In genomic region chr7:28781261-28781663, GRCm38 (mm10) we compare ENCODE assay signal across 1 mouse cellular context.
TF ChIP-seq lines count a peak whose summit lies in the region.

No protein-coding gene starts in this region.

TF ChIP-seq in CH12.LX, 34 proteins besides CTCF, POLR2A, EP300 and RAD21 (continued from another document):
- TF ChIP-seq NELFE (IDR thresholded peaks at IDR 0.05; ENCODE audit: low read depth, low read length): peak; percentile 48; the same call in 1 of the 2 replicates
- peak; percentile 76 for TF ChIP-seq ELF1 (IDR thresholded peaks at IDR 0.05; ENCODE audit: low read depth, low read length)
- TF ChIP-seq ZC3H11A (IDR thresholded peaks at IDR 0.05; ENCODE audit: low read depth, low read length): no peak
- TF ChIP-seq USF2 (conservative IDR thresholded peaks at IDR 0.05; ENCODE audit: low read depth, low read length): no peak
- TF ChIP-seq MXI1 (IDR thresholded peaks at IDR 0.05; ENCODE audit: low read depth, low read length): peak; percentile 58
- no peak for TF ChIP-seq PAX5 (IDR thresholded peaks at IDR 0.05; ENCODE audit: low read length)
- TF ChIP-seq BHLHE40 (IDR thresholded peaks at IDR 0.05; ENCODE audit: low read depth, low read length): no peak
- TF ChIP-seq MAFK (IDR thresholded peaks at IDR 0.05; ENCODE audit: insufficient replicate concordance, low read length): no peak
- no peak for TF ChIP-seq JUND (conservative IDR thresholded peaks at IDR 0.05; ENCODE audit: low read depth, low read length)
- no peak; the same call in 1 of the 2 replicates for TF ChIP-seq CHD1 (IDR thresholded peaks at IDR 0.05; ENCODE audit: low read depth, low read length)
- TF ChIP-seq RCOR1 (conservative IDR thresholded peaks at IDR 0.05; ENCODE audit: low read depth, low read length): no peak
- TF ChIP-seq GABPA (IDR thresholded peaks at IDR 0.05; ENCODE audit: insufficient replicate concordance, low read depth, low read length): no peak
- TF ChIP-seq SIN3A (IDR thresholded peaks at IDR 0.05; ENCODE audit: low read length): peak; percentile 52
- TF ChIP-seq MAX (IDR thresholded peaks at IDR 0.05; ENCODE audit: low read length): peak; percentile 70
- TF ChIP-seq TBP (conservative IDR thresholded peaks at IDR 0.05; ENCODE audit: low read depth, low read length): 0 out of 2 replicates have a peak, but pooled peaks have one; percentile 37
- TF ChIP-seq MYC (IDR thresholded peaks at IDR 0.05; ENCODE audit: low read depth, low read length): no peak; the same call in 1 of the 2 replicates
- TF ChIP-seq ZMIZ1 (IDR thresholded peaks at IDR 0.05; ENCODE audit: low read depth, low read length): no peak
- no peak for TF ChIP-seq UBTF (IDR thresholded peaks at IDR 0.05; ENCODE audit: low read depth, low read length)
- no peak for TF ChIP-seq ZNF384 (IDR thresholded peaks at IDR 0.05; ENCODE audit: low read depth, low read length)
- TF ChIP-seq MEF2A (IDR thresholded peaks at IDR 0.05; ENCODE audit: borderline replicate concordance, low read depth, low read length): no peak
- no peak for TF ChIP-seq USF1 (IDR thresholded peaks at IDR 0.05; ENCODE audit: low read depth, low read length)
- TF ChIP-seq NRF1 (IDR thresholded peaks at IDR 0.05; ENCODE audit: low read depth, low read length): no peak
- no peak for TF ChIP-seq ZKSCAN1 (IDR thresholded peaks at IDR 0.05; ENCODE audit: borderline replicate concordance, low read depth, low read length)
- no peak for TF ChIP-seq CHD2 (IDR thresholded peaks at IDR 0.05; ENCODE audit: low read length)
- no peak for TF ChIP-seq JUN (IDR thresholded peaks at IDR 0.05; ENCODE audit: insufficient read depth, low read depth, low read length)
- 0 out of 2 replicates have a peak, but pooled peaks have one; percentile 20 for TF ChIP-seq HCFC1 (IDR thresholded peaks at IDR 0.05; ENCODE audit: low read depth, low read length)
- TF ChIP-seq SMC3 (IDR thresholded peaks at IDR 0.05; ENCODE audit: low read depth, low read length): no peak
- 0 out of 2 replicates have a peak, but pooled peaks have one; percentile 12 for TF ChIP-seq POLR2AphosphoS2 (IDR thresholded peaks at IDR 0.05; ENCODE audit: low read depth, low read length)
- TF ChIP-seq MAZ (IDR thresholded peaks at IDR 0.05; ENCODE audit: low read depth, low read length): no peak
